Mouse (Mus musculus): ENCODE results near the gene Tbc1d13.
"Not testable (repeated sequence)": the region's sequence is repeated elsewhere in the genome, so short reads cannot be mapped to it uniquely, and the experiment has no call there.

Gene Tbc1d13

GRCm38 (mm10) chr2:30177700-30178675 is 44.4 kb downstream of the Tbc1d13 start, which contains the start of gene Spout1:
Gene Spout1, minus strand, starts transcription at chr2:30178459.
- peak; percentile 84 to 92 for DNase-seq (ENCODE audit: low spot score in 2 of 2)

- not testable (repeated sequence) for DNase-seq (ENCODE audit: low spot score in 2 of 2)
Measured at GRCm38 (mm10) chr2:30178711-30179110, 45.2 kb downstream of the Tbc1d13 start.

DNA sequence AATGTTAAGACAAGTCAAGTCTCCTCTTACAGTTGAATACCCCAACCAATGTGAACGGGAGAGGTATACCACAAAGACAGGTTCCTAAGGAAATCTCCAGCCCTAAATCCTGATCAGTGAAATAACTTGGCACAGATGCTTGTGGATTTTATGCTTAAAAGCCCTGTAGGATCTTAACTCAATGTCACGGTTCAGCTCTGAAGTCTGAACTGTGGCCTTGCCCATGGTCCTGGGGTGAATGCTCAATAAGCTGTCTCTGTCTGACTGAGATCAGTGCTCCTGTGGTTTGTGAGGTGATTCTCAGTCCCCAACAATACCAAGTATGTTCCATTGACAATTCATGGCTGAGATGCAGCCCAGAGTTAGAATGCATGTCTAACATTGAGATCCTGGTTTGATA is 48.9 kb downstream of the Tbc1d13 start:
- no peak for DNase-seq (ENCODE audit: low spot score in 2 of 2)

- no peak for DNase-seq (ENCODE audit: low spot score in 2 of 2)
Measured at GRCm38 (mm10) chr2:30183721-30184120, 50.2 kb downstream of the Tbc1d13 start.

DNA sequence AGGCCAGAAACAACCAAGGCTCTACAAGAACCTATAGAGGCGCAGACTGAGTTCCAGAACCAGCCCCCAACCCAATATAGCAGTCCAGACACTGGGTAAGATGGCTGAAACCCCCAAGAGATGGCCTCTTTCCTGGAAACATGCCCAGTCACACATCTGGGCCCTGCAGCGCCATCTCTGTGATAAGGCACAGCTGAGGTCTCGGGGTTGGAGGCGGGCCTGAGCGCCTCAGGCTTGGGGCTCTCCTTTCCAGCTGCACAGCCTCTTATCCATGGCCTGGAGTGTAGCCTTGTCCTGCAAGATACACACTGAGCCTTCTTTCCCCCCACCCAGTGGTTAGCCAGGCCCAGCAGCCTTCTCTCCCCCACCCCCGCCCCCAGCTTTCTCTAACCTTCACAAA is 51.7 kb downstream of the Tbc1d13 start:
- DNase-seq (ENCODE audit: low spot score in 2 of 2), result no peak

DNA sequence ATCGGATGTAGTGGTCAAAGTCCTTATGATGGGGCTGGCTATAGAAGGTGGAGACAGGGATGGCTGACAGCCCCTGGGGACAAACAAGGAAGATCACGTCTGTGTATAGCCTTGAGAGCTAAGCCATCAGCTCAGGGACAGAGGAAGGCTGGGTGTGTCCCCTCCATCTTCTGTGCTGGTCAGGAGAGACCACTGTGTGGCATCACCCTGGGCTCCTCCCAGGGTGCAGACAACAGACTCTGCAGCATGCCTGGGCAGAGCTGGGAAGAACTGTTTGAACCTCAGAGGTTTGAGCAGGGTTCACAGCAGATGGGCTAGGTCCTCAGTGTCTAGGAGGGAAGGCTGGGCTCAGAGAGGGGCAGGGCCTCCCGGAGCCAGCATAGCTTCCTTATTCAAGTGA is 52.1 kb downstream of the Tbc1d13 start:
- DNase-seq (ENCODE audit: low spot score in 2 of 2), result no peak

DNA sequence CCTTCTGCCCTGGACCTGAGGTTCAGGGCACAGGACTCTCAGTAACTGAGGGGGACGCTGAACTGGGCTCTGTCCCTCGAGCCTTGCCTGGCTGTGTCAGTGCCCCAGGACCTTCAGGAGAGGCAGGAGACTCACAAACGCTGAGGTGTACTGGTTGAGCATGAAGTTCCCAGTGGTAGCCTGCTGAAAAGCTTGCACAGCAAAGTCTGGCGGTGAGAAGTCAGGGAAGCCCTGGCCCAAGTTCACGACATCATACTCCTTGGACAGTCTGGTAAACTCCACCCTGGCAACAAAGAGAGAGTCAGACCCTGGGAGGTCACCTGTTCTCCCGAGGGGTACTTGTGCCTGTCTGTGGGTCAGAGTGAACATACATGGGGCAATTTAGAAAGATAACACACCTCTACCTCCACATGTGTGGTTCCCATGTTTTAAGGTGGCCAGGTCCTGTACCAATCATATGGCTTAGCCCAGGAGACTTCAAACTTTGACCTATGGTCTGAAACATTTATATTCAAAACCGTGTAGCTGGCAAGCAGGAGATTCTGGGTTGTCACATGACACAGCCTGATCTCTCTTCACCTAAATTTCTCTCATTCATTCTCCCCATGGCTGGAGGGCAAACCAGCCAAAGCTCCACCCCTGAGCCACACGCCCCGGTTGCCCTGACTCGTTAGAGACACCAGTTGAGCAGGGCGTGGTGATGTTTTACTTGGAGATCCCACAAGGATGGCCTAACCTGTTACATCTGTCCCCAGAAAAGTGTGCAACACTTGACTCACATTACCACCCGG is 58.4 kb downstream of the Tbc1d13 start:
- DNase-seq (ENCODE audit: low spot score in 2 of 2), result no peak

DNA sequence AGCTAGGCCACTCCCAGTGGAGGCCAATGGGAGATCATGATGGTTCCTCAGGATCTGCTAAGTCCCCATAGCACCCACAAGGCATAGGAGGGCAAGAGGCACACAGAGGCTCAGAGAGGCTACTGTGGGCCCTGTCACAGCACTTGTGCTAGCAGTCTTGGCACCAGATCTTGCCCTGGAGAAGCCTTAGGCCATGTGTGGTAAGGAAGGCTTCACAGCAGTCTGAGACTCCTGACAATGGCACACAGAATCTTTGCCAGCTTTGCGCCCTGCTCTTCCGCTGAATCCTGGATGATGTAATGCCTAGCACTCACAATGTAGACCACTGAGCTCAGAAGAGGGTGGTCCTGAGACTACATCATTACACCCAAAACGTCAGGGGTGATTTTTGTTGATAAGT is 61.1 kb downstream of the Tbc1d13 start:
- DNase-seq (ENCODE audit: low spot score in 2 of 2), result no peak

GRCm38 (mm10) chr2:30198021-30198420 is 64.5 kb downstream of the Tbc1d13 start:
- no peak for DNase-seq (ENCODE audit: low spot score in 2 of 2)

- no peak for DNase-seq (ENCODE audit: low spot score in 2 of 2)
Measured at GRCm38 (mm10) chr2:30199984-30200383, 66.4 kb downstream of the Tbc1d13 start.

GRCm38 (mm10) chr2:30200388-30200925 is 66.9 kb downstream of the Tbc1d13 start:
- DNase-seq (ENCODE audit: low spot score in 2 of 2), result no peak

All from spleen, postnatal 14 days (tissue).